Mouse (Mus musculus) CH12.LX (cell line): ENCODE measurements around the gene Mmp7. TPM values are rescaled to one million over a fixed set of nuclear protein-coding genes. Genes with fewer than 3 reads are reported as not detected.

Experiments
- DNase-seq: peaks from one replicate; pipeline ENCODE4 v3.0.0-alpha.2; 2013; ENCODE audit errors: extremely low read depth
- H3K27ac ChIP-seq: 2 replicates; pipeline ENCODE4 v1.5.1; 2012; ENCODE audit warnings: low read depth, mild to moderate bottlenecking, control low read depth, moderate library complexity; ENCODE audit not compliant: insufficient read depth
- H3K27me3 ChIP-seq: replicated peaks from 2 replicates; pipeline ENCODE3; 2012; ENCODE audit warnings: inconsistent platforms
- H3K36me3 ChIP-seq, 2 experiments: replicated peaks in 1 of 2; 2 replicates each; pipeline versions ENCODE3 to v1.6.1; 2012; ENCODE audit warnings: inconsistent platforms in 1 of 2, low read length in 1 of 2, mild to moderate bottlenecking in 1 of 2, mixed read lengths in 1 of 2, moderate library complexity in 1 of 2; ENCODE audit not compliant: control insufficient read depth in 1 of 2, insufficient read depth in 1 of 2
- H3K4me1 ChIP-seq, 2 experiments: 2 replicates each; pipeline ENCODE4 v1.6.1; 2012; ENCODE audit warnings: inconsistent platforms in 1 of 2, moderate library complexity in 1 of 2; ENCODE audit not compliant: insufficient read depth in 2 of 2, control insufficient read depth in 1 of 2
- H3K4me2 ChIP-seq: 2 replicates; pipeline ENCODE4 v1.6.1; 2012; ENCODE audit warnings: low read depth, mild to moderate bottlenecking, control low read depth; ENCODE audit not compliant: poor library complexity, insufficient read depth, severe bottlenecking
- H3K4me3 ChIP-seq, 3 experiments: fragments of 150-350 bp in 1 of 3; sonication (generic) in 1 of 3; replicated peaks in 1 of 3; 2 replicates each; pipeline versions ENCODE3 to v1.5.1; 2011 to 2012; ENCODE audit warnings: low read depth in 2 of 3, low read length in 2 of 3, mild to moderate bottlenecking in 2 of 3, moderate library complexity in 2 of 3, control low read depth in 1 of 3, improper control_type of control experiment in 1 of 3, inconsistent platforms in 1 of 3, mixed read lengths in 1 of 3; ENCODE audit not compliant: poor library complexity in 1 of 3
- H3K79me2 ChIP-seq: replicated peaks from 2 replicates; pipeline ENCODE4 v1.6.1; 2012; ENCODE audit warnings: mild to moderate bottlenecking, moderate library complexity; ENCODE audit not compliant: control insufficient read depth, poor library complexity, insufficient read depth, severe bottlenecking; ENCODE audit errors: extremely low read depth
- H3K9ac ChIP-seq: 2 replicates; pipeline ENCODE4 v1.6.1; 2012; ENCODE audit warnings: low read depth, mild to moderate bottlenecking, control low read depth, moderate library complexity; ENCODE audit not compliant: insufficient read depth
- H3K9me3 ChIP-seq: replicated peaks from 2 replicates; pipeline ENCODE3; 2012; ENCODE audit warnings: low read length, inconsistent platforms, mixed read lengths
- BHLHE40 ChIP-seq: IDR thresholded peaks from 2 replicates; pipeline ENCODE4 v1.6.1; 2011; ENCODE audit warnings: mild to moderate bottlenecking, low read depth, low read length, improper control_type of control experiment
- CHD2 ChIP-seq: IDR thresholded peaks from 2 replicates; pipeline ENCODE4 v1.6.1; 2011; ENCODE audit warnings: low read length, improper control_type of control experiment
- CTCF ChIP-seq, 2 experiments: IDR thresholded peaks in 1 of 2; conservative IDR thresholded peaks in 1 of 2; 2 replicates each; pipeline ENCODE4 v1.5.1; 2011 to 2012; ENCODE audit warnings: low read depth in 2 of 2, low read length in 2 of 2, improper control_type of control experiment in 1 of 2, inconsistent platforms in 1 of 2, mild to moderate bottlenecking in 1 of 2, moderate library complexity in 1 of 2
- E2F4 ChIP-seq: IDR thresholded peaks from 2 replicates; pipeline ENCODE4 v1.6.1; 2011; ENCODE audit warnings: low read depth, low read length, improper control_type of control experiment; ENCODE audit not compliant: insufficient replicate concordance
- EP300 ChIP-seq: IDR thresholded peaks from 2 replicates; pipeline ENCODE4 v1.6.1; 2011; ENCODE audit warnings: low read length, improper control_type of control experiment
- JUN ChIP-seq: IDR thresholded peaks from 2 replicates; pipeline ENCODE4 v1.6.1; 2011; ENCODE audit warnings: low read depth, mild to moderate bottlenecking, low read length, improper control_type of control experiment, moderate library complexity; ENCODE audit not compliant: insufficient read depth
- JUND ChIP-seq: conservative IDR thresholded peaks from 2 replicates; pipeline ENCODE4 v1.6.1; 2011; ENCODE audit warnings: low read depth, low read length, improper control_type of control experiment
- KAT2A ChIP-seq: IDR thresholded peaks from 2 replicates; pipeline ENCODE4 v1.6.1; 2012; ENCODE audit warnings: low read length, improper control_type of control experiment, inconsistent platforms; ENCODE audit not compliant: insufficient replicate concordance
- MAX ChIP-seq: IDR thresholded peaks from 2 replicates; pipeline ENCODE4 v1.6.1; 2011; ENCODE audit warnings: low read length, improper control_type of control experiment
- PAX5 ChIP-seq: IDR thresholded peaks from 2 replicates; pipeline ENCODE4 v1.6.1; 2012; ENCODE audit warnings: low read length, inconsistent platforms, mixed read lengths
- POLR2A ChIP-seq: IDR thresholded peaks from 2 replicates; pipeline ENCODE4 v1.6.1; 2011; ENCODE audit warnings: low read depth, mild to moderate bottlenecking, improper control_type of control experiment, low read length
- RAD21 ChIP-seq: IDR thresholded peaks from 2 replicates; pipeline ENCODE4 v1.6.1; 2011; ENCODE audit warnings: low read depth, mild to moderate bottlenecking, low read length, improper control_type of control experiment, moderate library complexity
- SIN3A ChIP-seq: IDR thresholded peaks from 2 replicates; pipeline ENCODE4 v1.6.1; 2012; ENCODE audit warnings: low read length, improper control_type of control experiment, inconsistent platforms
- SMC3 ChIP-seq: IDR thresholded peaks from 2 replicates; pipeline ENCODE4 v1.6.1; 2011; ENCODE audit warnings: low read depth, low read length, improper control_type of control experiment
- TBP ChIP-seq: conservative IDR thresholded peaks from 2 replicates; pipeline ENCODE4 v1.6.1; 2011; ENCODE audit warnings: low read depth, low read length, improper control_type of control experiment
- USF2 ChIP-seq: conservative IDR thresholded peaks from 2 replicates; pipeline ENCODE4 v1.6.1; 2011; ENCODE audit warnings: low read depth, low read length, improper control_type of control experiment
- ZKSCAN1 ChIP-seq: IDR thresholded peaks from 2 replicates; pipeline ENCODE4 v1.6.1; 2012; ENCODE audit warnings: low read depth, inconsistent platforms, low read length, improper control_type of control experiment, borderline replicate concordance
- ZNF384 ChIP-seq: IDR thresholded peaks from 2 replicates; pipeline ENCODE4 v1.6.1; 2012; ENCODE audit warnings: low read depth, low read length, improper control_type of control experiment, inconsistent platforms
- dilution Hi-C: fragments of 300-500 bp; cut with MboI; formaldehyde crosslinking; loops from 2 replicates; pipeline ENCODE4 v1.14.3; 2020; ENCODE audit warnings: low sequenced_read_pairs; ENCODE audit not compliant: extremely low pct_unique_long_range_greater_than_20kb, extremely low pct_ligation_motif_present
- in situ Hi-C: fragments of 300-500 bp; cut with MboI; formaldehyde crosslinking; loops from 3 replicates; pipeline ENCODE4 v1.14.3; 2019; ENCODE audit warnings: low sequenced_read_pairs, low pct_ligation_motif_present, low pct_unique_long_range_greater_than_20kb, mixed read lengths
- polyA plus RNA-seq: library from polyadenylated mRNA; unstranded; fragments of >175 nt; gene quantifications from 2 replicates; pipeline ENCODE4 v1.2.1, GENCODE M21; 2012; ENCODE audit warnings: low read depth; ENCODE audit not compliant: insufficient read length
- total RNA-seq, 2 experiments: library from RNA; depleted of rRNA; stranded (reverse); fragments of 300-350 nt in 1 of 2; fragments of >200 nt in 1 of 2; gene quantifications; 2 replicates each; pipeline ENCODE4 v1.2.3; 2012 to 2014

Gene Mmp7
- total RNA-seq (2012; rRNA removed) = not detected in 2 replicates
- not detected in 2 replicates for total RNA-seq (2014; rRNA removed)
- not detected in 2 replicates for polyA plus RNA-seq

- H3K4me3 ChIP-seq = no peak within 1 kb of the TSS
- H3K27me3 ChIP-seq = no peaks in the 10 kb centered on the region
- in situ Hi-C loops = no loop called here
- H3K4me2 ChIP-seq = no peak within 1 kb of the TSS
- no peak for TF ChIP-seq SIN3A
- no peak for TF ChIP-seq BHLHE40
- no peak for TF ChIP-seq MAX
- H3K27ac ChIP-seq = no peak within 1 kb of the TSS
- no peaks in the 10 kb centered on the region for H3K4me1 ChIP-seq
- DNase-seq = no peak
- no peaks in the 10 kb centered on the region for H3K79me2 ChIP-seq
- no peaks in the 10 kb centered on the region for H3K9me3 ChIP-seq
- no peaks in the 10 kb centered on the region for H3K36me3 ChIP-seq
- no peak within 1 kb of the TSS for H3K9ac ChIP-seq
- dilution Hi-C loops = no loop called here
Measured at GRCm38 (mm10) chr9:7691790-7692189, at the start of gene Mmp7. Gene Mmp7 (plus strand): TSS chr9:7692090.

GRCm38 (mm10) chr9:7647901-7648300, 44.0 kb upstream of the Mmp7 start:
- Histone ChIP-seq H3K27me3 (no peaks in the 10 kb centered on the region), H3K4me2 (no peak overlapping the region), H3K4me1 (peaks cover 9 to 11% of the 10 kb centered on the region in 2 experiments; a peak in 3 of 4 replicates), H3K79me2 (no peaks in the 10 kb centered on the region), H3K9ac (no peak overlapping the region), H3K4me3 (no peak overlapping the region), H3K27ac (no peak overlapping the region), H3K36me3 (no peaks in the 10 kb centered on the region), H3K9me3 (no peaks in the 10 kb centered on the region)
- no peak for DNase-seq
- dilution Hi-C loops = no loop called here
- in situ Hi-C loops = no loop called here
- TF ChIP-seq TBP (no peak), E2F4 (no peak), ZKSCAN1 (no peak), JUN (no peak), KAT2A (no peak), ZNF384 (no peak), JUND (no peak), POLR2A (no peak), MAX (no peak), CTCF (conservative IDR thresholded peaks at IDR 0.05 in 1 of 2, IDR thresholded peaks at IDR 0.05 in 1 of 2; ENCODE audit: low read depth in 2 of 2, low read length in 2 of 2) (no peak), RAD21 (no peak), SMC3 (no peak), USF2 (no peak), PAX5 (no peak), CHD2 (no peak), EP300 (no peak)
